Mouse (Mus musculus): ENCODE results near the gene Matk.

Gene Matk

DNA sequence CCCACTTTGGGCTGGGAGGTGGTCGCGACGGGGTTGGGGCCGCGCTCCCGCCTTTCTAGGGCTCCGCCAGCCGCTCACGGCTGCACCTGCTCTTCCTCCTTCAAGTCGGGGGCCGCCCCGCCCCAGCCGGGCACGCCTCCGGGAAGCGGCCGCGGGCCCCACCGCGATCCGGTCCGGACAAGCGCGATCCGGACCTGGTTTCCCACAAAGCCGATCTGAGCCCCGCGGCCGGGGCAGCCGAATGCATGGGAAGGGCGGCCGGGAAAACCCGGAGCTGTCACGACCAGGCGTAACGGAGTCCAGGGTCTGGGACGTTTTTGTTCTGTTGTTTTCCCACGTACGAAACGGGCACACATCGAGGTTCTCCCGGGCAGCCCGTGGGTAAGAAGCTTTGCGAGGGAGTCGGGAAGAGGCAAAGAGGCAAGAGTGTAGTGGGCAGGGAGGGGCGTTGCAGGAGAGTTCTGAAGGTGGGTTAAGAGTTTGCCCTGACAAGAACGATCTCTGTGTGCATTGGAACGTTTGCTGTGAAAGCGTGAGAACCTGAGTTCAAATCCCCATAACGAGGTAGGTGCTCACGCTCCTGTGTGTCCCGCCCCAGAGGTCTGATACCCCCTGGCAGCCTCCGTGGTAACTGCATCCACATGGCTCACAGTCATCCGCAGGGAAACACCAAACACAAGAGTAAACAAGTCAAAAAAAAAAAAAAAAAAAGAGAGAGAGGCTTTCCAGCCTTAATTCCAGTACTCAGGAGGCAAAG, 33.1 kb downstream of the Matk start:
- DNase-seq (ENCODE audit: extremely low read depth, low read depth): peak; percentile 71

DNA sequence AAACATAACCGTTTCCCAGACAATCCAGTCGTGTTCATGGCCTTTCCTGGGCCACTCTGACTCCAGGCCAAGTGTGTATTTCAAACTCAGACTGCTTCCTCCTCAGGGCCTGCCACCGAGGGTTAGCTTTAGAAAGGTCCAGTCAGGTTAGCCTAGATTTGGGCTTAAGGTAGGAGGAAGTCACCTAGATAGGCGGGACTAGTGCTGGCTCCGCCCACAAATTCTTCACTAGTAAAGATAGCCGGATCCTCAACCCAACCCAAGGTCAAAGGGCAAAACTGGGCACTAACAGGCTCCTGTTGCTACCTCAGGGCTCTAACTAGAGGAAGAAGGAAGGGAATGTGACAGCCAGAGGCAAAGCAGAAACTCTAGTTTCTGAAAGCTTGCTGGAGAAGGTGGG, 33.9 kb downstream of the Matk start:
- DNase-seq (ENCODE audit: extremely low read depth, low read depth): no peak

DNA sequence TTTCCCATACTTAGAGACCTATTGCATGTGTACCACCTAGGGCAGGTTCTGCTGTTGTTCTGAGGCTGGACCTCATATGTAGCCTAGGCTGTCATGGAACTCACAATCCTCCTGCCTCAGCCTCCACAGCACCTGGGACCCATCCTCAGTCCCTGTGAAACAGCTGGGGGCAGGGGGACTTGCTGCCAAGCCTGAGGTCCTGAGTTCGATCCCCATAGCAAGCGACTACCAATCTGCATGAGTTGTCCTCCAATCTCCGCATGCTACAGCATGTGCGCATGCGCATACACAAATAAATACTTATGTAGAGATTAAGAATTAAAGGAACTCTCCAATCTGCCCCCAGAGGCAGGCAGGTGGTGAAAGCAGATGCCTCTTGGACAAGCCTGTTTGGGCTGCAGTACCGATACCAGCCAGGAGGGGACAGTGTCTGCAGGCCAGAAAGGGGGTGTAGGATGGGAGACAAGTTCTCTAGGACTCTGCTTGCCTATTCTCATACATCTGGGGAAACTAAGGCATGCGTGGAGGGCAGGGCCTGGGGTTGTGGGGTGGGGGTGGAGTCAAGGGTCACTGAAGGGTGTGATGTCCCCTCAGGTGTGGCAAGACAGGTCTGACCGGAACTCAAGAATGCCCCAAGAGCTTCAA, 34.9 kb downstream of the Matk start:
- DNase-seq (ENCODE audit: extremely low read depth, low read depth): no peak

DNA sequence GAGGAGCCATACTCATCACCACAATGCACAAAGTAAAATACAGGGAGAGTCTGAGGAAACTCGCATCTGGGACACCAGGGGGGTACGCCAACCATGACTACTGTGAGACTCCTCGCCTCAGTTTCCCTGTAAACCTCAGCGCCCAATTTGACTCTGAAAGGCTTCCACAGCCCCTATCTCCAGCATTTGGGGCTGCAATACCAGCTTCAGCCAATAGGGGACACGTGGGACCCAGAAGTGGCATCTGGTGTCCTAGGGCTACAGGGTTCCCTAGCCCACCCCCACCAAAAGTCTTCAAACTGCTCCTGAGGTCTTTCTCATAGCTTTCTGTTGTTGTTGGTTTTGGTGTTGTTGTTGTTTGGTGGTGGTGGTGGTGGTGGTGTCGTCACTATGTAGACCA, 35.9 kb downstream of the Matk start:
- no peak for DNase-seq (ENCODE audit: extremely low read depth, low read depth)

DNA sequence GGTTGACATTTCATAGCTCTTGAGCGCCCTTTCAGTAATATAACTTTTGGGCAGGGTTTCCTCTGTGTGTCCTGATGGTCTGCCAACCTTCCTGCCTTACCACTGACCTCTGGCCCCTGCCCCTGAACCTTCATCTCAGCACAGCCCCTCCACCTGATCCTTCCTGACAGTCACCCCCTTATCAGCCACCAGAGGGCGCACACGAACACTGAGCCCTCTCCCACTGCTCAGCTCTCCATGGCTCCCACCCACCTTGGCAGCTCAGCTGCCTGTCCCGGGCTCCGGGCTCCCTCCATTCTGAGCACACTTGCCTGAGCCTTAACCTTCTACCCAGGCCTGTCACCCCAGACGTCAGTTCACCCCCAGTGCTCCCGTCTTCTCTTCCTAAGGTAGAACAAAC, 36.5 kb downstream of the Matk start:
- DNase-seq (ENCODE audit: extremely low read depth, low read depth): no peak

DNA sequence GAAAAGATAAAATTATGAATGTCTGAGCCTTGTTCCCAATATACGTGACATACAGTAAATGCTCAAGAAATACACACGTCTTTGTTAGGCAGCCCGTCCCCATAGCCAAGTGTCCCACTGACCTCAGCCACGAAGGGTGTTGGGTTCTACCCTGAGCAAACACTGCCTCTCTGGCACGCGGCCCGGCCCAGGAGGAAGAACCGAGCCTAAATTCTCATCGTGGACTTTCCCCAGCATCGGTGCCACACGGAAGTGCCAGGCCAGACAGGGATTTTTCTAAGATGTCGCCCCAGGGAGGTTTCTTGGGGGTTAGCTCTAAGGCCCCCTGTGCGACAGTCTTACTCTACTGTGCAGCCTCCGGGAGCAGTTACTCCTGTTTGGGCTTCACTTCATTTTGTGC, 37.1 kb downstream of the Matk start:
- no peak for DNase-seq (ENCODE audit: extremely low read depth, low read depth)

DNA sequence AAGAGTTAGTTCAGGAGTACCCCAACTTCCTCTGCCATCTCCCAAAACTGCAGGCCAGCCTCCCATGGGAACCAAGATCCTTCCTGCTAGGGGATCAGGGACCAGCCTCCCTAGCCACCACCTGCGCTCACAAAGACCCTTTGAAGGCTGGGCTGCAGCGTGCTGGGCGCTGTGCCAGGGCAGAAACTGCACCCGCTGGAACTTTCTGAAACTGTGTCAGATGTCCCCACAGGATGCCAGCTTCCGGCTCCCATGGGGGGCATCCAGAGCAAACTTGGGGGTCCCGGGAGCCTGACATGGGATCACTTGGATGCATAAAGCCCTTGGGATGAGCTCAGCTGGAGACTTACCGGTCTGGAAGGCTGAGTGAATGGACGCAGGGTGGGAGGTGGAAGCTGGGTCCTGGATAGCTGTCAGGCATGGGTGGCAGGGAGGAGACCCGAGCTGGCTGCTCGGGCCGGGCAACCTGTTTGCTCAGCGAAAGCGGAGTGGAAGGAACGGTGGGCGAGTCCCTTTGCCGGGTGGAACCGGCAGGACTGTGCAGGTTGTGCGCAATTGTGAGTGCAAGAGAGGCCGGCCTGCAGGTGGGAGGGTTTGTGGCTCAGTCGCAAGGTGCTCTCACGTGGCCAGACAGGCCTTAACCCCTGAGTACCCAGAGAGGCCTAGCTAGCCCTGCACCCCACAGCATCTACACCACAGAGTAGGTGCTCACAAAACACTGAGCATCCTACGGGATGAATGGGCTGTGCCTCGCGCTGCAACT, 38.1 kb downstream of the Matk start:
- DNase-seq (ENCODE audit: extremely low read depth, low read depth): no peak

DNA sequence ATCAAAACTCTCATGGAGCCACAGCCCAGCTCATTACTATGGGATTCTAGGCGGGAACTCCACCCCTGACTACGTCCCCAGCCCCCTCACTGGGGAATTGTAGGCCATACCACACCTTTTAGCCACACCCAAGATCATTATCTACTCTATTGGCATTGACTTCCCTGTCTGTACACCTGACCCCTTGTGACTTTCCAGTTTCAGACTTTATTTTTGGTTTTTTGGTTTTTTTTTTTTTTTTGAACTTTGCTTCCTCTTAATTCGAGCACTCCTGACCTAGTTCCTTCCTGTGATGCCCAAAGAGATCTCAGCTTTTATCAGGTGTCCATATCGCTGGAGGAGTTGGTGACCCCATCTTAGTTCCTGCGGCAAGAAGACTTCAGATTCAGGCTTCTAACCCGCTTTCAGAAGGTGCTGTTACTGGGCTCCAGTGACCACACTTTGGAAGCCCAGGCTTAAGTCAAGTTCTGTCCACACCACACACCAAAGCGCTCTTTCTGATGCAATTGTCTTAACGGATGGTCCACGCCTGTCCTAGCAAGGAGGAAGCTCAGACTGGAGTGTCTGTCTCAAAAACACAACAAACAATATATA, 38.9 kb downstream of the Matk start, which contains the start of gene Tjp3:
Tjp3 (minus strand) TSS at position 71 of the 594 bp plus-strand sequence.
- no peak for DNase-seq (ENCODE audit: extremely low read depth, low read depth)

DNA sequence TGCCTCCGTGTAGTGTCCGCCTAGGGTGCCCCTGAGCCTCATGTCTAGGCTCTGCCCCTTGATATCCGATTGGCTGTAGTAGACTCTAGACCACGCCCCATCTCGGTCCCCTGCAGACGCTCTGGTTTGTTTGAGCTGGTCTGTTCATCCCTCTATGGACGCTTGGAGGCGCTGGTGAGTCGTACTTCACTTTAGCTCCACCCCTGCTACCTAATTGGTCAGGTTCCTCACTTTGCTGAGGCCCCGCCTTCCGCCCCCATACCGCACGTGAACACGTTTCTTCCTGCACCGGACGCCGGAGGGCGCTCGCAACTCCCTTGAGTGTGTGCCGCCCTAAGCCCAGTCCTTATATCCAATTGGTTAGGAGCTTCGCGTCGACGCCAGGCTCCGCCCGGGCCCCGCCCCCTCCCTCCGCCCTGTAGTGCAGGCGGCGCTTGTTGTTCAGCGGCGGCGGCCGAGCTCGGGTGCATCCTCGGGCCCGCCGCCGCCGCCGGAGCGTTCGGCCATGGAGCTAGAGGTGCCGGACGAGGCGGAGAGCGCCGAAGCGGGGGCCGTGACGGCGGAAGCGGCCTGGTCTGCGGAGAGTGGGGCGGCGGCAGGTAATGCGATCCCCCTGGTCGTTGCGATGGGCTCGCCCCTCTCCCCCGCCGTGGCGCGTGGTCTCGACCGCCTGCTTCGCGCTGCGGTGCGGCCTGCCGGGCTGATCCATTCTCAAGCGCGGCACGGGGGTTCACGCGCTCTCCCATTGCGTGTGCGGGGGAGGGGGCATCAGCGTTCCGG, 40.0 kb downstream of the Matk start, which contains the start of gene Pip5k1c:
Pip5k1c (plus strand) TSS at position 410 of the 780 bp plus-strand sequence.
- peak; percentile 97 for DNase-seq (ENCODE audit: extremely low read depth, low read depth)

DNA sequence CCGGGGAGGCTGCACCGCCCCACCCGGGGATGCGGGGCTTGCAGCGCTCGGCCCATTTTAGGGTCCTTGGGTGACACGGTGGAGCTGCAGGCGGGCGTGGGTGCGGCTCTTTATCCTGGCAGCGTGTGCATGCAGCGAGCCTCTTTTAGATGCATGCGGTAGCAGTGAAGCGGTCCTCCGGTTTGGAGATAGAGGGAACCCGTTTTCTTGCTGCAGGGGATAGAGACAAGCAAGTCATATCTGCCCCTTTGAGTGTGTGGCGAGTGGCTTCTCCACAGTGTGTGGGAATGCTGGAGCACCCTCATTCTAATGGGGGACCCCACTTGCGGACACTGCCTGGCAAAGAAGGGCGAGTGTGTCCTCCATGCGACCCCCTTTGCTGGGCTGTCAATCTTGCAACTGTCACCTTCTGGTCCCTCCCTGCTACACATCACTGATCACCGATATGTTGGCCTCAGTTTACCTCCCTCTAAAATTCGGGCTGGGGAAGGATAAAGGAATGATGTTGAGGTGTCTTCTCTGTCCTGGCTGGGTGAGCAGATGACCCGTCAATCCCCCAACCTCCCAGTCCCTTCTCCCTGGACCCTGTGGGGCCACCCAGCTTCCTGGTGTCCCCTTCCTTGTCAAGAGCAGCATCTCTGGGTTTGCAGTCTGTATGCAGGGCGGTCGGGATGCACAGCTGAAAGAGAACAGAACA, 40.7 kb downstream of the Matk start:
- no peak for DNase-seq (ENCODE audit: extremely low read depth, low read depth)

DNA sequence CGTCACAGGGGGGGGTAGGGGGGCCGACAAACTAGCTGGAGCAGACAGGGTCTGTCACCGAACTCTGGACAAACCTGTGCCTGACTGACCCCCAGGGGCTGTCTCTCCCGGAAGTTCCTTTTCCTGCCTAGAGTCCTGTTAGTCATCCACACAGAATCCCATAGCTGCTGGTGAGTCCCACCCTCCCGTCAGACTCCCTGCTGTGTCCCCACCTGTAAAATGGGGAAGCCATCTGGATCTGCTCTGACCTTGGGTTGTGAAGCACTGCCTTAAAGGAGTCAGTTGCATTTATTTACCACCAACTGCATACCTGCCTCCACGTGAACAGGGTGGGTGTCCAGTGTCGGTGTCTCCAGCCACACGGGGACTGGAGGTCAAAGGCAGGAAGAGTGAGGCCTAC, 41.7 kb downstream of the Matk start:
- no peak for DNase-seq (ENCODE audit: extremely low read depth, low read depth)

DNA sequence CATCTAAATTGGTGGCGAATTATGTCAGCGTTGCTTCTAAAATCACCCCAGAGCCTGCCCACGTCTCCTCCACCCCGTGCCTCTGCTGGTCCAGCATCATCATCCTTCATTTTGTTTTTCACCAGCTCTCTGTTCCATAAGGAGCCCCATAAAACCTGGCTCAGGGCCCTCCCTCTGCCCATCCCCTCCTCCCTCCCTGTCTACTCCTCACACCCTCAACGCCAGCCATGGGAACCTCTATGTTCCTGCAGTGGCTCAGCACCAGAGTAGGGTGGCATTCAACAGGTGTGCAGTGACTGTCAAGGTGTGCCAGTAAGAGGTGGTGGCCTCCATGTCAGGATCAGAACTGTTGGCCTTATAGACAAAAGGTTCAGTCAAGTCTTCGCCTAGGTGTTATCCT, 42.5 kb downstream of the Matk start:
- DNase-seq (ENCODE audit: extremely low read depth, low read depth): no peak

DNA sequence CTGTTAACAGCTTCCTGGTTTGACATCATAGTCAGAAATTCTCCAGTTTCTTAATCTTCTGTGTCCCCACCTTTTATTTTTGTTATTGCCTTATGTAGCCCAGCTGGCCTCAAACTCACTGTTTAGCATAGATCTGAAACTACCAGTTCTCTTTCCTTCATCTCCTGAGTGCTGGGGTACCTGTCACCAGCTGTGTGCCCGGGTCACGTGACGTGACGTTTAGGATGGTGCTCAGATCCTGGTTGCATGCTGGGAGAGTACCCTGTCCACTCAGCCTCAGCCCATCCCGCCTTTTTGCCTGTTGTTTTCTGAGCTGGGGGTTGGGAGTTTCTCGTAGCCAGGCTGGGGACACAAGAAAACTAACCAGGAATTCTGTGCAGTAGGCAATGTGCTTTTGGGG, 44.5 kb downstream of the Matk start:
- no peak for DNase-seq (ENCODE audit: extremely low read depth, low read depth)

DNA sequence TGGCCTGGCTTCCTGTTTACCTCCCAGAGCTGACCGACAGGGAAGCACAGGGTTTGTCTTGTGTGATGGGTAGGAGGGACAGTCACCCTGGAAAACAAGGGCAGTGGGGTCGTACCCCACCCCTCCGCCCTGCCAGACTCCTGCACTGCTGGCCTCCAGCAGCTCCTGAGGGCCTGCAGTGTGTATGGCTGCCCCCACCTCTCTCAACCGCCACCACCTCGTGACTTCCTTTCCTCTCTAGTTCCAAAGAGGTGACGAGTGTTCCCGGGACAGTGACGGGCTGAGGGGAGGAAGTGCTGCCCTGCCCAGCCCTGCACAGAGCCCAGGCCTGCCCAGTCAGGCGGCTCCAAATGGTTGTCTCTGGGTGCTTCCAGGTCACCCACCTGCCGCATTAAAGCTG, 45.1 kb downstream of the Matk start:
- DNase-seq (ENCODE audit: extremely low read depth, low read depth): no peak

DNA sequence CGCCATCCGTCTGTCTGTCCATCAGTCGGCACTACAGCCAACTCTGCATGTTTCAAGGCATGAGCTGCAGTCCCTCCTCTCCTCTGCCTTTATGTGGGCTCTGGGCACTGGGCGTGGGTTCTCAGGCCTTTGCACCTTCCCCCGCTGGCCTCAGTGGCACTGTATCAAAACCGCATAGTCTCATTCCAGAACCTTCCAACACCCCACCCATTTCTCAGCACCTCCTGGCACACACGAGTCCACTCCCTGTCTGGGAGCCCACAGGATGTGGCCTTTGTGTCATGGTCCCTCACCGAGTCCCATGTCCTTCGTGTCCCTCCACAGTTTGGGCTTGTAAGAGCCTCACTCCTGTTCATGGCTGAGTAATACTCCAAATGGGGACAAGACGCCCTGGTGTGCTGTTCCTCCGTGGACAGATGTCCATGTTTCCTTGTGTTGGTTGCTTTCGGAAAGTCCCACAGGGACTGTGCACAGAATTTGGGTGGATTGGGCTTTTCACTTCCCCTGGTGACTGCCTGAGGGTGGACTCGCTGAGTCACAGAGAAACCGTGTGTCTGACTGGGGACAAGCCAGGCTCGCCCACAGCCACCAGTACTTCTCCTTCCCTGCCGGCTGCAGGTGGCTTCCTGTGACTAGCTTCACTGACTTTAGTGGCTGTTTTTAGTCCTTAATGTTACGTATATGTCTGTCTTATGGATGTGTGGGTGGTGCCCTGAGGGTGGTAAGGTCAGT, 45.8 kb downstream of the Matk start:
- DNase-seq (ENCODE audit: extremely low read depth, low read depth): no peak

DNA sequence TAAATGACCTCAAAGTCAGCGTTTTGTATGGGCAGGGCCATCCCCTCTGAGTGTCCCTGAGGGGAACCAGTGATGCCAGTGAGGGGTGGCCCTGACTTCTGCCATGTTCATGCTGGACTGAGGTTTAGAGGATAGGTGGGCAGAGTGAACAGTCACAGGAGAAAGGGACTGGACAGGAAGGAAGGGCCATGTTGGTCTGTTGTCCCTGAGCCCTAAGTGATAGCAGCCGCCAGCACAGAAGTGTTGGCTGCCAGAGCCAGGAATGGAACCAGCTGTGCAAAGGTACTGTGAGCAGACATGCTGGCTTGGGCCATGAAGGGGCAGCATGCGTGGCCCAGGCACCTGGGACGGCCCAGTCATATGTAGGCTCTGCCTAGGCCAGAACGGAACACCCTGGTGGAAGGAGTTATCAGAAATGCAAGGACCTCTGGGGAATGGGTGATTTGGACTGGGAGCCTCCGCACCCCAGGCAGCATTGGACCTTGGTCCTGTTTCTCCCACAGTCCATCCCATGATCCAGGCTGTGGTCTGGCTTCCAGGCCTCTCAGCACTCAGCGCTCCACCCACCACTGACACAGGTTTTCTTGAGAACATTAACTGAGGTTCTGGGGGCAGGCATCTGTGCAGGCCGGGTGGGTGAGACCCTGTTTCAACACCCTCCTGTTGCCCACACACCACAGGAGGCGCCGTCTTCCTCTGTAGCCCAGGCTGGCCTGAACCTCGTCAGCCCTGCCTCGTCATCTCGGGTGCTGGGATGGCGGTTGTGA, 47.0 kb downstream of the Matk start:
- no peak for DNase-seq (ENCODE audit: extremely low read depth, low read depth)

DNA sequence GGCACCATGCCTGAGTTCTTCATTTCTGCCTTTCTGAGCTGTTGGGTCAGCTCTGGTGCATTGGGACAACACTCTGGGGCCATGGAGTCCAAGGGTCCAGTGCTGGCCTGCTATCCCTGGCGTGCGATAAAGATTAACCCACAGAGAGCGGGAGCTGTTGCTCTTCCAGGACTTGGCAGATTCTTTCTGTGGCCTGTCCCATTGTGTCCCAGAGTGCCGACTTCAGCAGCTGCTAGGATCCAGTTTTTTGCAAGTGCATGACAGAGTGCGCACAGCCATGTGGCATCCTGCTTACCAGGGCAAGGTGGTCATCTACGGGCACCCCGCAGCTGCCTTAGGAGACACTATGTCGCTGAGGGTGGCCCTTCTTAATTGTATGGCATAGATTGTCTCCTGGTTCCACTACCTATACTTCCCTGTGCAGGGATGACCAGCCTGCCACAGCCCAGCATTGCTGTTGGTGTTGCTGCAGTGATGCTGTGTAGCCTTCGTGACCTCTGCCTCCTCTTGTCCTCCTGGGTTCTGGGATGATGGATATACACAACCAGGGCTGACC, 47.7 kb downstream of the Matk start:
- no peak for DNase-seq (ENCODE audit: extremely low read depth, low read depth)

DNA sequence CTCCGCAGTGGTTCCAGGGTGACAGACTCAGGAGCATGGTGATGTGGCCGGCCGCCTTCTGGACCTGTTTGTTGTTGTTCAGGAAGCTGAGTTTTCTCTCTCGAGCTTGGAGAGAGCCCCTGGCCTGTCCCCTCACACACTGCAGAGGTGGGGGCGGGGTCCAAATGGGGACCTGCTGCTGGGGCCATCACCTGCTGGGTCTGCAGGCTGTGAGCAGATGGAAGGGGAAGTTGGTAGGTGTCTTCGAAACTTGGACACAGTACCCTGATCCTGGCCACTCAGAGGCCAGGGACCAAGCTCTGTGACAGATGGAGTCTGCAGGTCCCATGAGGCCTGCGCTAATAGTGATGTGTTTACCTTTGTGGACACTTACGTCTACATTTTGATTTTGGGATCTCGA, 48.6 kb downstream of the Matk start:
- DNase-seq (ENCODE audit: extremely low read depth, low read depth): no peak

DNA sequence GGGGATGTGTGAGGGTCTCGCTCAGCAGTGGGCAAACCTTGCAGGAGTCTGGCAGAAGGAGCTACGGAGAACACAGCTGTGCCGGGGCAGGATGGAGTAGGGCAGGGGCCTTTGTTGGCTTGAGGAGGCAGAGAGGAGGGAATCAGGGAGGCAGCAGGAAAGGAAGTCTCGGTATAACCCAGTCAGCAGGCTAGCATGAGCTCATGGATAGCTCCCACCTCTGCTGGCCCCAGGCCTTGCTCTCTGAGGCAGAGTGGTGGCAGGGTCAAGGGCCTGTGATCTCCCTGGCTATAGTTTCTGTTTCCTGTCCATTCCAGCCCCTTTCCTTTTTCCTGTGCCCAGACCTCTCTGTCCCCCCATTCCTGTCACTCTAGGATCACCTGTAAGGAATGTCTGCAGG, 49.6 kb downstream of the Matk start:
- DNase-seq (ENCODE audit: extremely low read depth, low read depth): no peak

Measured in MEL-GATA-1-ER (cell line).